Mouse (Mus musculus): Measurements from ENCODE around the gene Dlgap4. TPM values are rescaled to one million over a fixed set of nuclear protein-coding genes. Genes with fewer than 3 reads are reported as not detected.

Dlgap4 gene
- total RNA-seq, 1 experiment from 2014 or later: 14.3 TPM

GRCm38 (mm10) chr2:156720313-156720674 lies 106.8 kb downstream of the Dlgap4 start:
- ATAC-seq (replicated peaks in 1 of 2; ENCODE audit: insufficient read depth in 1 of 2, low FRiP score in 2 of 2, low TSS enrichment in 1 of 2, low read depth in 1 of 2, poor library complexity in 2 of 2, severe bottlenecking in 2 of 2): 0 out of 4 replicates have a peak, but pooled peaks of 1 of the 2 experiments have one; percentile 4

- peak; percentile 64 to 71 for ATAC-seq (replicated peaks in 1 of 2; ENCODE audit: insufficient read depth in 1 of 2, low FRiP score in 2 of 2, low TSS enrichment in 1 of 2, low read depth in 1 of 2, poor library complexity in 2 of 2, severe bottlenecking in 2 of 2)
Observed at GRCm38 (mm10) chr2:156720675-156721553, 107.4 kb downstream of the Dlgap4 start.

- ATAC-seq (replicated peaks in 1 of 2; ENCODE audit: insufficient read depth in 1 of 2, low FRiP score in 2 of 2, low TSS enrichment in 1 of 2, low read depth in 1 of 2, poor library complexity in 2 of 2, severe bottlenecking in 2 of 2): no peak
Observed at GRCm38 (mm10) chr2:156721554-156722070, 108.1 kb downstream of the Dlgap4 start.

- peak; percentile 47 to 52 for ATAC-seq (replicated peaks in 1 of 2; ENCODE audit: insufficient read depth in 1 of 2, low FRiP score in 2 of 2, low TSS enrichment in 1 of 2, low read depth in 1 of 2, poor library complexity in 2 of 2, severe bottlenecking in 2 of 2)
Observed at GRCm38 (mm10) chr2:156722071-156722575, 108.6 kb downstream of the Dlgap4 start.

- ATAC-seq (replicated peaks in 1 of 2; ENCODE audit: insufficient read depth in 1 of 2, low FRiP score in 2 of 2, low TSS enrichment in 1 of 2, low read depth in 1 of 2, poor library complexity in 2 of 2, severe bottlenecking in 2 of 2): no peak
Observed at GRCm38 (mm10) chr2:156722752-156723151, 109.2 kb downstream of the Dlgap4 start.

- ATAC-seq (replicated peaks in 1 of 2; ENCODE audit: insufficient read depth in 1 of 2, low FRiP score in 2 of 2, low TSS enrichment in 1 of 2, low read depth in 1 of 2, poor library complexity in 2 of 2, severe bottlenecking in 2 of 2): no peak
Observed at GRCm38 (mm10) chr2:156723899-156724523, 110.5 kb downstream of the Dlgap4 start.

GRCm38 (mm10) chr2:156724871-156725270 lies 111.4 kb downstream of the Dlgap4 start:
- ATAC-seq (replicated peaks in 1 of 2; ENCODE audit: insufficient read depth in 1 of 2, low FRiP score in 2 of 2, low TSS enrichment in 1 of 2, low read depth in 1 of 2, poor library complexity in 2 of 2, severe bottlenecking in 2 of 2): no peak

- ATAC-seq (replicated peaks in 1 of 2; ENCODE audit: insufficient read depth in 1 of 2, low FRiP score in 2 of 2, low TSS enrichment in 1 of 2, low read depth in 1 of 2, poor library complexity in 2 of 2, severe bottlenecking in 2 of 2): no peak
Observed at GRCm38 (mm10) chr2:156726344-156726743, 112.8 kb downstream of the Dlgap4 start.

- no peak for ATAC-seq (replicated peaks in 1 of 2; ENCODE audit: insufficient read depth in 1 of 2, low FRiP score in 2 of 2, low TSS enrichment in 1 of 2, low read depth in 1 of 2, poor library complexity in 2 of 2, severe bottlenecking in 2 of 2)
Observed at GRCm38 (mm10) chr2:156726878-156727277, 113.4 kb downstream of the Dlgap4 start.

GRCm38 (mm10) chr2:156729537-156730469 lies 116.3 kb downstream of the Dlgap4 start:
- peak; percentile 51 to 64 for ATAC-seq (replicated peaks in 1 of 2; ENCODE audit: insufficient read depth in 1 of 2, low FRiP score in 2 of 2, low TSS enrichment in 1 of 2, low read depth in 1 of 2, poor library complexity in 2 of 2, severe bottlenecking in 2 of 2)

GRCm38 (mm10) chr2:156730501-156730921 lies 117.0 kb downstream of the Dlgap4 start:
- peak; percentile 46 to 57; a peak in 3 of 4 replicates for ATAC-seq (replicated peaks in 1 of 2; ENCODE audit: insufficient read depth in 1 of 2, low FRiP score in 2 of 2, low TSS enrichment in 1 of 2, low read depth in 1 of 2, poor library complexity in 2 of 2, severe bottlenecking in 2 of 2)

- ATAC-seq (replicated peaks in 1 of 2; ENCODE audit: insufficient read depth in 1 of 2, low FRiP score in 2 of 2, low TSS enrichment in 1 of 2, low read depth in 1 of 2, poor library complexity in 2 of 2, severe bottlenecking in 2 of 2): no peak
Observed at GRCm38 (mm10) chr2:156731592-156731991, 118.1 kb downstream of the Dlgap4 start.

- ATAC-seq (replicated peaks in 1 of 2; ENCODE audit: insufficient read depth in 1 of 2, low FRiP score in 2 of 2, low TSS enrichment in 1 of 2, low read depth in 1 of 2, poor library complexity in 2 of 2, severe bottlenecking in 2 of 2): no peak
Observed at GRCm38 (mm10) chr2:156732109-156732508, 118.6 kb downstream of the Dlgap4 start.

GRCm38 (mm10) chr2:156735761-156736335 lies 122.3 kb downstream of the Dlgap4 start:
- no peak for ATAC-seq (replicated peaks in 1 of 2; ENCODE audit: insufficient read depth in 1 of 2, low FRiP score in 2 of 2, low TSS enrichment in 1 of 2, low read depth in 1 of 2, poor library complexity in 2 of 2, severe bottlenecking in 2 of 2)

- no peak for ATAC-seq (replicated peaks in 1 of 2; ENCODE audit: insufficient read depth in 1 of 2, low FRiP score in 2 of 2, low TSS enrichment in 1 of 2, low read depth in 1 of 2, poor library complexity in 2 of 2, severe bottlenecking in 2 of 2)
Observed at GRCm38 (mm10) chr2:156736846-156737245, 123.3 kb downstream of the Dlgap4 start.

GRCm38 (mm10) chr2:156737976-156738375 lies 124.5 kb downstream of the Dlgap4 start:
- no peak for ATAC-seq (replicated peaks in 1 of 2; ENCODE audit: insufficient read depth in 1 of 2, low FRiP score in 2 of 2, low TSS enrichment in 1 of 2, low read depth in 1 of 2, poor library complexity in 2 of 2, severe bottlenecking in 2 of 2)

GRCm38 (mm10) chr2:156741265-156741664 lies 127.8 kb downstream of the Dlgap4 start:
- no peak for ATAC-seq (replicated peaks in 1 of 2; ENCODE audit: insufficient read depth in 1 of 2, low FRiP score in 2 of 2, low TSS enrichment in 1 of 2, low read depth in 1 of 2, poor library complexity in 2 of 2, severe bottlenecking in 2 of 2)
